Mouse (Mus musculus) heart, postnatal 0 days (tissue): ENCODE data around the gene Gabarap. TPM values are rescaled to one million over a fixed set of nuclear protein-coding genes. Genes with fewer than 3 reads are reported as not detected.
A peak's percentile ranks its signal among the peaks of the same experiment; 100 is the strongest.

Experiments used
- ATAC-seq: fragments of 200-750 bp; cut with Nextera tagmentation; 2 replicates; pipeline ENCODE4 v1.8.0; 2017; ENCODE audit warnings: low read depth, moderate number of reproducible peaks, moderate library complexity; ENCODE audit not compliant: insufficient read depth
- DNase-seq: peaks from one replicate; pipeline ENCODE4 v3.0.0-alpha.2; 2016; ENCODE audit warnings: low spot score
- H3K27ac ChIP-seq: fragments of 300-500 bp; sonication (generic); 2 replicates; pipeline ENCODE4 v1.5.1; 2014; ENCODE audit warnings: low read depth, mild to moderate bottlenecking
- H3K27me3 ChIP-seq: fragments of 300-500 bp; sonication (generic); 2 replicates; pipeline ENCODE4 v1.6.1; 2014; ENCODE audit warnings: low read length, mixed read lengths; ENCODE audit not compliant: control insufficient read depth, insufficient read depth
- H3K36me3 ChIP-seq: fragments of 300-500 bp; sonication (generic); replicated peaks from 2 replicates; pipeline ENCODE4 v1.6.1; 2014; ENCODE audit warnings: low read length, mixed read lengths; ENCODE audit not compliant: control insufficient read depth, insufficient read depth
- H3K4me1 ChIP-seq: fragments of 300-500 bp; sonication (generic); 2 replicates; pipeline ENCODE4 v1.6.1; 2014; ENCODE audit warnings: antibody characterized with exemption; ENCODE audit not compliant: control insufficient read depth, insufficient read depth
- H3K4me2 ChIP-seq: fragments of 300-500 bp; sonication (generic); 2 replicates; pipeline ENCODE4 v1.6.1; 2014; ENCODE audit warnings: low read depth, mild to moderate bottlenecking, low read length, moderate library complexity
- H3K4me3 ChIP-seq: fragments of 300-500 bp; sonication (generic); 2 replicates; pipeline ENCODE4 v1.5.1; 2014; ENCODE audit warnings: low read depth, low read length
- H3K9ac ChIP-seq: fragments of 300-500 bp; sonication (generic); replicated peaks from 2 replicates; pipeline ENCODE4 v1.6.1; 2014; ENCODE audit warnings: low read depth, low read length, mixed read lengths
- H3K9me3 ChIP-seq: fragments of 300-500 bp; sonication (generic); replicated peaks from 2 replicates; pipeline ENCODE4 v1.6.1; 2016; ENCODE audit warnings: low read length; ENCODE audit not compliant: control insufficient read depth
- CTCF ChIP-seq: IDR thresholded peaks from 2 replicates; pipeline ENCODE4 v1.5.1; 2016; ENCODE audit warnings: antibody characterized with exemption, control low read depth, low read depth
- EP300 ChIP-seq: IDR thresholded peaks from 2 replicates; pipeline ENCODE4 v1.6.1; 2016; ENCODE audit warnings: antibody characterized with exemption, low read depth
- WGBS: fragments of 180-500 bp; shearing (Covaris S2); extraction: QIAGEN DNeasy Blood & Tissue Kit; methylation state at CpG from one replicate; pipeline ENCODE4 v1.1.7; 2014; 5-methylcytosine and 5-hydroxymethylcytosine counted together
- polyA plus RNA-seq: library from polyadenylated mRNA; unstranded; fragments of >200 nt; fragmentation: Nextera tagmentation; extraction: Ambion mirVana; gene quantifications from 2 replicates; pipeline ENCODE4 v1.2.1, GENCODE M21; 2015
- total RNA-seq: library from RNA; depleted of rRNA; stranded (reverse); fragments of >200 nt; gene quantifications from 2 replicates; pipeline ENCODE4 v1.2.3, GENCODE M21; 2014; ENCODE audit warnings: low replicate concordance

Gene Gabarap
- total and polyA plus RNA-seq, 2 experiments from 2014 or later: 305 to 472 TPM

DNA sequence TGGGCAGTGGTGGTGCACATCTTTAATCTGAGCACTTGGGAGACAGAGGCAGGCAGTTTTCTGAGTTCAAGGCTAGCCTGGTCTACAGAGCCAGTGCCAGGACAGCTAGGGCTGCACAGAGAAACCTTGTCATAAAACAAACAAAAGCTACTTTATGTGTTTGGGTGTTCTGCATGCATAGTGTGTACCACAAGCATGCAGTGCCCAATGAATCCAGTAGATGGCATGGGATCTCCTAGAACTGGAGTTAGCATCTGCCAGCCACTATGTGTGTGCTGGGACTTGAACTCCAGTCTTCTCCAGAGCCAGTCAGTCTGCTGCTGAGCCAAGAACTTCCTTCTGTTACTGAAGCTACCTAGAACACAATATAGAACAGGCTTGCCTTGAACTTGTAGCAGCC lies 10.9 kb downstream of the Gabarap start:
- DNase-seq: no peak
- TF ChIP-seq EP300 (no peak), CTCF (peak; percentile 53)
- peak overlapping the region; percentile 96; the same call in 1 of the 2 replicates for H3K4me2 ChIP-seq
- H3K9ac ChIP-seq: no peak overlapping the region
- peaks cover 11% of the 10 kb centered on the region for H3K4me1 ChIP-seq
- peaks cover 45% of the 10 kb centered on the region for H3K36me3 ChIP-seq
- no peaks in the 10 kb centered on the region for H3K9me3 ChIP-seq
- no peak overlapping the region for H3K4me3 ChIP-seq
- no peak for ATAC-seq
- no peaks in the 10 kb centered on the region for H3K27me3 ChIP-seq
- no peak overlapping the region for H3K27ac ChIP-seq

DNA sequence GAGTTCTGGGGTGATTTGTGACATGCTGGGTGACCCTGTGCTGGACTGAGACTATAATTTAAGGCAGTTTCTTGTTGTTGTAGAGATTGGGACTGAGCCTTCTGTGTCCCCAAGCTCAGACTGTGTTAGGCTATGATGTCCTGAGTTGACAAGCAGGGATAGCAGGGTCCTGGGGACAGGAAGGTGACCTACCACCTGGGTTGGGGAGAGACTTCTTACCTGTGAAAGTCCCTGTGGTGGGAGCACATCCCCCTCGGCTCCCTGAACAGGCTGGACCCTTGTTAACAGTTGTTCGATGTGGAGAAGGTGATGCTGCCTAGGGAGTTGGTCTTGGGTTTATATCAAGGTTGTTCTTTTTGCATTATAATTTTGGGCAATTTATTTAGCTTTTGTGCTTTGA lies 11.5 kb downstream of the Gabarap start:
- ATAC-seq: no peak
- no peak overlapping the region for H3K4me2 ChIP-seq
- H3K9ac ChIP-seq: no peak overlapping the region
- WGBS: 95% methylated on average over 2 of the region's 2 CpGs
- H3K27me3 ChIP-seq: no peaks in the 10 kb centered on the region
- no peak overlapping the region for H3K27ac ChIP-seq
- TF ChIP-seq EP300 (no peak), CTCF (no peak)
- no peaks in the 10 kb centered on the region for H3K9me3 ChIP-seq
- no peak overlapping the region for H3K4me3 ChIP-seq
- no peak for DNase-seq
- H3K36me3 ChIP-seq: peaks cover 51% of the 10 kb centered on the region
- H3K4me1 ChIP-seq: peaks cover 11% of the 10 kb centered on the region

DNA sequence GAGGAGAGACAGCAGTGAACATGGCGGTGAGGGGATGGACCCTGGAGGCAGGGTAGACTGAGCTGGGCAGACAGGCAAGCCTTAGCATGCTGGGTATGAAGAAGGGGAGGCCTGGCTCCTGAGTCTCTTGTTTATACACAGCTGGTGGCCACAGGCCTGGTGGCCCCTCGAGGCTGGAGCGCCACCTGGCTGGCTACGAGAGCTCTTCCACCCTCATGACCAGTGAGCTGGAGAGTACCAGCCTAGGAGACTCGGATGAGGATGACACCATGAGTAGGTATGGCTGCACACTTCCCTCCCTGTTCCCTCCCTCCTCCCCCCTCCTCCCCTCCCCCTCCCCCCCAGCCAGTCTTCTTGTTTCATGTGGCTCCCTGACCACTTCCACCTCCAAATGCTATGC lies 14.6 kb downstream of the Gabarap start:
- WGBS: 50% methylated on average over 5 of the region's 5 CpGs
- H3K27me3 ChIP-seq: no peaks in the 10 kb centered on the region
- peaks cover 11% of the 10 kb centered on the region for H3K4me1 ChIP-seq
- no peak overlapping the region for H3K27ac ChIP-seq
- no peak overlapping the region for H3K4me3 ChIP-seq
- no peak for DNase-seq
- H3K9me3 ChIP-seq: no peaks in the 10 kb centered on the region
- peaks cover 60% of the 10 kb centered on the region for H3K36me3 ChIP-seq
- H3K4me2 ChIP-seq: no peak overlapping the region
- no peak overlapping the region for H3K9ac ChIP-seq
- no peak for ATAC-seq
- TF ChIP-seq CTCF (peak; percentile 48), EP300 (no peak)

DNA sequence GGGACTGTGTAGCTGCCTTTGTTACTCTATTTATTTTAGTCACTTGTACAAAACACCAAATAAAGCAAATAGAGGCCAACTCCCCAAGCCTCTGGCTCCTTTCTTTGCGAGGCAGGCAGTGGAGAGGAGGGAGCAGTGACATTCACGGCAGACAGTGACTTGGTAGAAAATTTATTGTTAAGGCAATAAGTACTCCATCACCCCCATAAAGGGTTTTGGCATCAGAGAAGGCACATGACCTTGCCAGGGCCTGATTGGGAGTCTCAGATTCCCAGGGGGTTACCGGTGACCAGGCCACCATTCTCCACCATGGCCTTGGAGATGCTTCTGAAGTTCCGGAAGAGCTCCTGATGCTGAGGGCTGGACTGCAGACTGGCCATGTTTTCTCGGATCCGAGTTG lies 19.1 kb downstream of the Gabarap start:
- Histone ChIP-seq H3K4me1 (peaks cover 10% of the 10 kb centered on the region; the same call in 1 of the 2 replicates), H3K4me3 (no peak overlapping the region), H3K27me3 (no peaks in the 10 kb centered on the region), H3K27ac (no peak overlapping the region), H3K36me3 (peaks cover 89% of the 10 kb centered on the region), H3K9me3 (no peaks in the 10 kb centered on the region), H3K9ac (no peak overlapping the region), H3K4me2 (no peak overlapping the region)
- ATAC-seq: no peak
- TF ChIP-seq CTCF: no peak
- TF ChIP-seq EP300: no peak
- 90% methylated on average over 6 of the region's 6 CpGs for WGBS
- no peak for DNase-seq

DNA sequence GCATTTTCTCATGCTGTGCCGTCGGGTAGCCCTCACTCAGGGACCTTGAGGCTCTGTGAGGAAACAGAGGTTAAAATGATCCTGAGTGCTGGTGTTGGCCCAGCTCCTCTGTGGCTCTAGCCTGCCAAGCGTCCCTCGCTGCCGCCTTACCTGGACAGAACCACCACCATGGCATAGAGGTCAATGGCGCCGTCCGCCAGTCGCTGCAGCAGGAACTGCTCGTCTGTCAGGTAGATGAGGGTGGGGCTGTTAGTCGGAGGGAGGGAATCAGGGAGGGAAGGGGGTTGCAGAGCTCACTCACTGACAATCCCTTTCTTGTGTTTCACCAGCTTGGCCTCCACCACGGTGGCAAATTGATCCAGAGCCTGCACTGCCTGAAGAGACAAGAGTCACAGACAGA lies 19.6 kb downstream of the Gabarap start:
- ATAC-seq (no peak), DNase-seq (no peak)
- no peaks in the 10 kb centered on the region for H3K9me3 ChIP-seq
- TF ChIP-seq CTCF (no peak), EP300 (no peak)
- no peak overlapping the region for H3K9ac ChIP-seq
- WGBS: 76% methylated on average over 12 of the region's 12 CpGs
- H3K27ac ChIP-seq: no peak overlapping the region
- H3K4me1 ChIP-seq: peaks cover 10% of the 10 kb centered on the region; the same call in 1 of the 2 replicates
- no peaks in the 10 kb centered on the region for H3K27me3 ChIP-seq
- no peak overlapping the region for H3K4me2 ChIP-seq
- no peak overlapping the region for H3K4me3 ChIP-seq
- peaks cover 84% of the 10 kb centered on the region for H3K36me3 ChIP-seq

DNA sequence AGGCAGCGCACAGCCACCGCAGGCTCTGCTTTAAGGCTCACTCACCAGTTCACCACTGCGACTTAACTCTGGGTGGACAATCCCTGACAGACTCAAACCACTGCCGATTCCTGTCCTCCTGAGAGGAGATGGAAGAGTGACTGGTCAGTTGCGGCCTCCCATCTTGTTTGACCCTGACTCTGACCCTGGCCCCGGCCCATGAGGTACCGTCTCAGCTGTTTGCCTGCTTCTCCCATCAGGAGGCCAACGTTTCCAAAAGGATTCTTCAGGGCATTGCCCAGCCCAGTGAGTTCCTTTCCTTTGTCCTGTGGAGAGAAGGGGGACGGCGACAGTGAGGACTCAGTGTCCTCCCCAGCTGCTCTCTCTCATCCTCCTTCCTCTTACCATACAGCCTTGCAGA lies 20.0 kb downstream of the Gabarap start:
- Histone ChIP-seq H3K4me1 (peaks cover 10% of the 10 kb centered on the region; the same call in 1 of the 2 replicates), H3K4me3 (no peak overlapping the region), H3K36me3 (peaks cover 82% of the 10 kb centered on the region), H3K27ac (no peak overlapping the region), H3K27me3 (no peaks in the 10 kb centered on the region), H3K9ac (no peak overlapping the region), H3K4me2 (no peak overlapping the region), H3K9me3 (no peaks in the 10 kb centered on the region)
- ATAC-seq: no peak
- no peak for TF ChIP-seq CTCF
- no peak for TF ChIP-seq EP300
- 85% methylated on average over 10 of the region's 10 CpGs for WGBS
- DNase-seq: no peak
